Mouse (Mus musculus): Measurements from ENCODE around the gene Arap1.

DNA sequence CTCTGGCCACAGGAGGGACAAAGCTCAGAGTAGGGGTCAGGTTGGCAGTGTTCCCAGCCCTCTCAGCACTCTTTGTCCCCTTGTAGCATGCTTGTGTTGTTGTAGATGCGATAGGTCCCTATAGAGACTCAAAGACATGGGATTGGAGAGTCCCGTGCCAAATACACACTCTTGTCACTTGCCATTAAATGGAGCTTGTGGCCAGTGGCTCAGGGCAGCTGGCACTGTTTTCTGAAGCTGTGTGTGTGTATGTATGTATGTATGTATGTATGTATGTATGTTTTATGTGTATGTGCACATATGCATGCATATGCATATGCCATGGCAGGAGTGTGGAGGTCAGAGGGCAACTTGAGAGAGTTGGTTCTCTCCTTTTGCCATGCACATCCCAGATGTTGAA lies 20.1 kb upstream of the Arap1 start:
- TF ChIP-seq CTCF (IDR thresholded peaks at IDR 0.05; ENCODE audit: borderline replicate concordance, insufficient read depth, low read depth, low read length): no peak
- TF ChIP-seq POLR2A (IDR thresholded peaks at IDR 0.05; ENCODE audit: borderline replicate concordance, insufficient read depth, low read length): no peak
